Mouse (Mus musculus) ES-CJ7 (cell line): Measurements from ENCODE around the gene Cblc.

ENCODE experiments used
- DNase-seq: peaks from one replicate; pipeline ENCODE4 v3.0.0; 2011; ENCODE audit warnings: low read depth, low spot score

Gene Cblc

DNA sequence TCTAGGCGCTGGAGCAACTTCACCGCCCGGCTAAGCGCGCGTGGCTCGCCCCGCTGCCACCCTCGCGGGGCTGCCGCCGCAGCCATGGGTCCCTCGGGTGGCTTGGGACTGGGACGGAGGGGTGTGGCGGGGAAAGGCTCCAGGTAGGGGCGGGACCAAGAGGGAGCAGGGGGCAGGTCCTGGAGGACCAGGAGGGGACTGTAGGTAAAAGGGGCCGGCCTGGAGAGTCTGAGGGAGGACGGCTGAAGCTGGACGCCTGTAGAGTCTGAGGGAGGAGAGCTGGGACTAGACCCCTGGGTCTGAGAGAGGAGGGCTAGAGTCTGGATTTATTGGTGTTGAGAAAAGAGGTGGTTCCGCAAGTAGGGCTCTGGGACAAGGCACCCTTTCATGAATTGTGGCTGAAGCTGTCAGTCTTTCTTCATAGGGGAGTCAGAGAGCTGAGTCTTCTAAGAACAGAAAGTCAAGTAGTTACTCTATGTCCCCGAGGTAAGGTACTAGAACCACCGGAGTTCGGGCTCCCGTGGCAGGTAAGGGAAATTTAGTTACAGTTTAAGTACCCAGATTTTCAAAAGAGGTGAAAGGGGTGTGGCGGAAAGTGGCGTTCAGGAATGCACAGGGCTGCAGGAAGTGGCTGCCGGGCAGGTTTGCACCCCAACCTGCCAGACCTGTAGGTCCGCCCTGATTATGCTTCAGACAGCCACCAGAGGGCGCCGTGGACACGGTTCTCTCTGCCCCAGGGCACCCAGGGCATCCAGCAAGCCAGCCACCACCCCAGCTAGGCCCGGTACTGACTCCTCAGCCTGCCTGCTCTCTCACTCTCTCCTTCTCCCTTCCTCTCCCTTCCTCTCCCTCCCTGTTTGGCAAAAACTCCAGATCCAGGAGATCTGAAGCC is at the start of gene Cblc:
TSS of gene Cblc (minus strand) at position 113 of the 892 bp plus-strand sequence.
- DNase-seq: peak; percentile 91

DNA sequence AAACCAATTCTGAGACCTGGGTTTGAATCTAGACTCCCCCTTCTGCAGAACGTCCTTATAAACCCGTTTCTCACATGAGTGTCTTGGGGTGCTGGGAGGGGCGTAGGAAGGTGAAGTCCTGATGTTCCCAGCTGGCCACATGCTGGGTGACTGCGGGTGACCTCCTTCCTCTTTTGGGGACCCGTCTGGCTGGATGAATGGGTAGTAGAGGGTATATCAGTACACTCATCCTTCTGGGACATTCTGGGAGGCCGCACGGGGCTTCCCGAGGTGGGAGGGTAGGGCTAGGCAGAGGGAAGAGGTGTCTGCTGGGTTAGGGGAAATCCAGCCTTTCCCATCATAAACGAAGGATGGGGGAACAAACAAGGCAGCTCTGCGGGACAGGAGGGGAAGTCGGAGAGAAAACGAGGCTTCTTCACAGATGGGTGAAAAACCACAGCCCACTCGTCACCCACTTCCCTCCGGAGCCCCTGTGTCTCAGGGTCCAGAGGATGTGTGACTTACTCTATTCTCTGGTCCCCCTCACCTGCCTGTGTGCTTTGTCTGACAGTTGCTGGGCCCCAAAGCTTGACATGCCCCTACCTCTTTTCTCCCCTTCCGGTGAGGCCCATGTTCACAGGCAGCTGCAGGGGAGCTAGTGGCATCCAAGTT is 48.0 kb upstream of the Cblc start:
- DNase-seq: no peak

DNA sequence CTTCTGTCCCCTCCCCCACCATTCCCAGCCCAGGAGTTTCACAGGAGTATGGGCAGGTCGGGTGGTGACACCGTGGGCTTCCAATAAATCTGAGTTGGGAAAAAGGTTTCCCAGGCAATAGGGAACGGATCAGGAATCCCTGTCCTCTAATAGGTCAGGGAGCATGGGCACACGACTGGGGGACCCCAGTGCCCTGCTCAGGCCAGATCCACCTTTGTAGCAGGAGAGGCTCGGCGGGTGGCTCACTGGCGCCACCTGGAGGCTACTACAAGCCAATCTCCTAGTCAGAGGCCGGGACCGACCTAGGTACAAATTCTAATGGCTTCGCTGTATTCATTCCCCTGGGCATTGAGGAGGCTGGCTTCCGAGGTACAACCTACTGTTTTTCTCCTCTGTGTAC is 47.0 kb upstream of the Cblc start:
- DNase-seq: peak; percentile 65

DNA sequence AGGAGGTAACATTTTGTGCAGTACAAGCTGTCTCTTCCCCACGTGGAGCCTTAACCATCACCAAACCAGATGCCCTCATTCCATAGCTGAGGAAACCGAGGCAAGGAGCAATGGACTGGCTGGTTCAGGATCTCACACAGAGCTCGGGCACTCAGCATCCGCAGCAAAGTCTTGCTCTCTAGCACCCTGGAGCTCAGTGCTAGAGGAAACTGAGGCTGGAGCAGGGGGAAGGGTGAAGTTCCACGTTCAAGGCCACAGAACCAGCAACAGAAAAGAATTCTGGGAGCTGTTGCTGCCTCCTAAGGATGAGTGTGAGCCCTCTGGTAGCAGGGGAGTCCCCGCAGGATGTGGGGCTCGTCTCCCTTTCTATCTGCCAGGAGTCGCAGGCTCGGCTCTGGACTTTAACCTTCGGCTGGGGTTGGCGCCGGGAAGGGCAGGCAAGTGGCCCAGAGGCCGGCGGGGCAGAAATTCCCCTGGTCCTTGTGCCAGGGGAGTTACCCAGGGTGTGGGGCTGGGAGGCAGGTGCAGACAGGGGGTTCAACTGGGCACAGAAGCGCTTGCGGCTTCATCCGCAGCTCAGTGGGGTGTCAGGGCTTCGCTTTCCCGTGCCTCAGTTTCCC is 46.4 kb upstream of the Cblc start:
- DNase-seq: no peak

DNA sequence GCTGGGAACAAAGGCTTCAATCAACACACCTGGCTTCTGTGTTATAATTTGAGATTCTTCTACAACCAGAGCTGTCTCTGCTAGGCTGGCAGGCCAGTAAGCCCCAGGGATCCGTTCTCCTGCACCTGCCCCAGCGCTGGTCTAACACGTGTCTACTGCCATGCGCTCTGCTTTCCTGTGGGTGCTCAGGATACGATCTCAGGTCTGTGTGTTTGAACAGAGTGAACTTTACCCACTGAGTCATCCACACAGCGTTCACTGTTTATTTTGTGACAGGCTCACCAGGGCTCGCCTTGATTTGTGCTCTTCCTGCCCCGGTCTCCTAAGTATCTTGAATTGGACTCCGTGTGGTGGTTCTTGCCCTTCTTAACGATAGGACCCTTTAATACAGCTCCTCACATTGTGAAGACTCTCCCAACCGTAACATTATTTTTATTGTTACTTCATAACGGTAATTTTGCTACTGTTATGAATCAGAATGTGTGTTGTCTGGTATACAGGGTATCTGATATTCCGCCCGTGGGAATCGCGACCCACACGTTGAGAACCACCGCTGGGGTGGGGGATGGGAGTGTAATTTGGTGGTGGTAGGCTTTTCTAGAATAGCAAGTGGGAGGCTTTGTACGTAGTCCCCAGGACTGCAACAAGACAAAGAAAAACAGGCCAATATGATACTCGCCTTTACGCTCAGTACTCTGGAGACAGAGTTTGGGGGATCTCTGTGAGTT is 45.2 kb upstream of the Cblc start:
- DNase-seq: no peak

DNA sequence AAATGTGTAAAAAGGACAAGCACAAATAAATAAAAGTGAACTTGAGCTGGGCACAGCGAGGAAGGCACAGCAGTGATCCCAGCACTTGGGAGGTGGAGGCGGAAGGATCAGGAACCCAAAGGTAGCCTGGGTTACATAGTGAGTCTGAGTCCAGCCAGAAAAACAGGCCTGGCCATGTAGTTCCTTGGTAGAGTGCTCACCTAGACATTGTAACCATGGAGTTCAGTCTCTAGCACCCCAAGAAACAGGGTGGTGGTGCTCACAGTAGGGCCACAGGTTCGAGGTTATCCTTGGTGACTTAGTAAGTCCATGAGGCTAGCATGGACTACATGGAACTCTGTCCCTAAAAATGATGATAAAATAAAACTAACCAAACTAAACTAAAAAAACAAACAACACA is 44.3 kb upstream of the Cblc start:
- no peak for DNase-seq

DNA sequence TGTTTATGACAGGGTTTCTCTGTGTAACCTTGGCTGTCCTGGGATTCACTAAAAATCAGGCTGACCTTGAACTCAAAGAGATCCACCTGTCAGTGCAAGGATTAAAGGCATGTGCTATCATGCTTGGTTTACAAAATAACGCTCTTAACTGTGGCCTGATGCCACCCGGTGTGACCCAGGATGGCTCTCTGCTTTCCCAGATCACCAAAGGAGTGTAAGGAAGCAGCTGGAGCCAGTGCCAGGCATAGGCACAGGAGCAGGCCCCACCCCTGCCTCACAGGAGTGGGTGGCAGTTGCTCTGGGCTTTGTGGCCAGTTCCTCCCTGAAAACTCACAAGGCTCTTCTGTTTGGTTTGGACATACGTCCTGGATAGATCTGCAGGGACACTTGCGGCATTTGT is 43.8 kb upstream of the Cblc start:
- DNase-seq: no peak

DNA sequence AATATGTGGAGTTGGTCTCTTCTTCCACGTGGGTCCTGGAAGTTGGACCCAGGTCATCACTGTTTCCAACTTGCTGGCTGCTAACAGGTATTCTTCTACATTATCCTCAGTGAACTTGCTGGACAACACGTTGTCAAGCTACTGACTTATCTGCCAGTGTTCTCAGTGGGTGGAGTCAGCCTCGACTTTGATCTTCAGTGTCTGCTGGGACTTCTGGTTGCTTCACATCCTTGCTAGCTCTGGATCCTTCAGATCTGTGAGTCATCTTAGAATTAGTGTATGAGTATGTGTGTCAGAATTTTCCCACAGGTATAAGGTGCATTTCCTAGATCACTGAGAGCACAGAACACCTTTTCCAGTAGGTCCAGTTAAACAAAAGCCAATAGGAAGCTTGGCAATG is 40.2 kb upstream of the Cblc start:
- no peak for DNase-seq

DNA sequence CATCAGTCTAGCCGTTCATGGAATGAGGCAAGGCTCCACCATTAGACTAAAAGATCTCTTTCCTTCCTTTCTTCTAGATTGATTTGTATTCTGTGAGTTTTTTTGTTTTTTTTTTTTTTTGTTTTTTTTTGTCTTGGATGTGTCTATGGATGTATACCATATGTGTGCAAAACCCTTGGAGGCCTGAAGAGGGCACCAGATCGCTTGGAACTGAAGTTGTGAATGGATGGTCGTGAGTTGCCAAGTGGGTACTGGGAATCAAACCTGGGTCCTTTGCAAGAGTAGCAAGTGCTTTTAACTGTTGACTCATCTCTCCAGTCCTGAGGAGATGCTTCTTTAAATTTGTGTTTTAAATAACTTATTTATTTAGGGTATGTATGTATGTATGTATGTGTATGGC is 37.4 kb upstream of the Cblc start:
- peak; percentile 57 for DNase-seq

DNA sequence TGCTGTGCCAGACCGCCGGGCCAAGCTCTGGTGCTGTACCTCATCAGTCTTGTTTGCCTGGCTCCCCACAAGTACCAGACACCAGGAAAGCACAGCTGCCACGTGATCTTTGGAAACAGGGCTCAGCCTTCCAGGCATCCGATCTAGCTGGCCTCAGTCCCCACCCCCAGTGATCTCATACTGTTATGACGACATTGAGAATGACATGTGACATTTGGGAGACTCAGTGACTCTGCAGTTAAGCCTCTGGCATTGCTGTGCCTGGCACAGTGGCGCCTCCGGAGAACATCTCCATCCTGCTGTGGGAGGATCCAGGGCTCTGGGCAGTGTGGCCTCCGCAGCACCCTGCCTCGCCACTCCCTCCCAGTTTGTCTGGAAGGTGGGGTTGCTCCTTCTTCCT is 35.2 kb upstream of the Cblc start:
- DNase-seq: no peak

DNA sequence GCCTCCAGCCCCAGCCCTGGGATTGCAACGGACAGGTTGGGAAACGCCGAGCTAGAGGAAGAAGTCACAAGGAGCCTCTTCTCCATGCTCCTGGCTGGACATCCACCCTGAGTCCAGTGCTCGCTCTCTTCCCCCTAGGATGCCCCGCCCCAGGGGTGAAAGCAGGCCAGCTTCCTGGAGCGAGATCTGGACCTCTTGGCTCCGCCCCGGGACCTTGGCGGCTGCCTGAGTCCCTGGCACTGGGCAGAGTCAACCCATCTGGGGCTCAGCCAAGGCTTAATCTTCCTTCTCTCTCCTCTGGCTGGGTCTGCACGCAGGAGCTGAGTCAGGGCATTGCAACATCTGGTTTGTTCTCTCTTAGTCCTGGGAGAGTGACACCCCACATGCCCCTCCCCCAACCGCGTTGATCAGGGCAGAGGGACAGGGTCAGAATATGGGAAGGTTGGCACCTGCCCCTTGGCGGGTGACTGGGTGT is 34.1 kb upstream of the Cblc start:
- DNase-seq: no peak

DNA sequence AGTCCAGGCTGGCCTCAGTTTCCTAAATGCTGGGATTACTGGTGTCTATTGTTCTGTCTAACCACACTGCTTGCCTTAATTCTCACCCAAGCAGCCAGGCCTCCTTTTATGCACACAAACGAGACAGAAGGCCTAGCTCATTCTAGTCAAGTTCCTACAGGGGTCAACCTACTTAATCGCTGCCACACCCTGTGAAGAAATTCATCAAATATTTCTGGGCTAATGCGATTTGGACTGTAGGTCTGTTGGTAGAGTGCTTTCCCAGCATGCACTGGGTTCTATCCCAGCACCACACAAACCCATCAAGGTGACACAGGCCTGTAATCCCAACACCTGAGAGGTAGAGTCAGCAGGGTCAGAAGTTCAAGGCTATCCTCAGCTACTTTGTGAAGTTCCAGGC is 33.1 kb upstream of the Cblc start:
- peak; percentile 52 for DNase-seq

DNA sequence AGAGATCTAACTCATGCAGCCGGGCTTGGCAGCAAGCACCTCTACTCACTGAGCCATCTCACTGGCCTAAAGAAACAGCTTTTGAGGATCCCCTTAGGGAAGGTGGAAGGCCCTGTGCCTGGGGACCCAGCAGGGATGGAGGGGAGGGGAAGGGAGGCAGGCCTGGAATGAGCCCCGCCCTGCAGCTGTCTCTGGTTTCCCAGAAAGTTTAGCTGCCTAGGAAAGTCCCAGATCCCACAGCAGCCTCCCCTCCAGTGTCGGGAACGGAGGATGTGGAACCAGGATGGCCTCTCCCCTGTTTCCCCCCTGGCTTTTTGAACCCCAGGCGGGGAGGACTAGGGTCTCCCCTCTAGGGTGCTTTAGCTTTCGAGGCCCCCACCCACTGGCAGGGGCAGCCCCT is 30.1 kb upstream of the Cblc start:
- DNase-seq: peak; percentile 83

DNA sequence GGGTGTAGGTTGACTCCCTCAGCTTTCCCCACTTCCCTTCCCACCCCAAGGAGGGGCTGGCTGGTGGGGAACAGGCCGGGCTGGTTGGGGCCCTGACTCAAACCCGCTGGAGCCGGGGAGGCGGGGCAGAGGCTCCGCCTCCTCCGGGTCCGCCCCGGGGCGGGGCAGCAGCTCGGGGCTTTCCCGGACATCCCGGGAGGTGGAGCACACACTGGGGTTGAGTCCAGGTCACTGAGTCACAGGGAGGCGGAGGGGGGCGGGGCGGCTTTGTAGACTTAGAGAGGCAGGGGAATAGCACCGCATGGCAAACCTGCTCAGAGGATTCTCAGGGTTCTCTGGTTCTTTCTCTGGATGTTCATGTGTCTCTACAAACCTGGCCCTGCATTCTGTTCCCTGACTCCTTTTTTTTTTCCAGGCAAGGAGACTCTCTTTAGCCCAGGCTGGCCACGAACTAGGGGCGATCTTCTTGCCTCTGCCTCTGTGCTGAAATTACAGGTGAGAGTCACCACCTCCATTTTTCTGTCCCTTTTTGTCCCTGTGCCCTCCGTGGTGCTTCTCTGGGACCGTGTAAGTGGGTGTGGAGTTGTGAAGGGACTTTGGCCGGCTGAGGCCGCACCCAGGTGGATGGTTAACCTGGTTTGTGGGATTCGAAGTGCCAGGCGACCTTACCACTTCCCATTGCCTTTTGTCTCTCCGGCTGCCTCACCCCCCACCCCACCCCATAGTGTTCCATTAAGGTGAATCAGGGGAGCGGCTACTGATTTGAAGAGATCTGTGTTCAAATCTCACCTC is 27.8 kb upstream of the Cblc start:
- peak; percentile 96 for DNase-seq

DNA sequence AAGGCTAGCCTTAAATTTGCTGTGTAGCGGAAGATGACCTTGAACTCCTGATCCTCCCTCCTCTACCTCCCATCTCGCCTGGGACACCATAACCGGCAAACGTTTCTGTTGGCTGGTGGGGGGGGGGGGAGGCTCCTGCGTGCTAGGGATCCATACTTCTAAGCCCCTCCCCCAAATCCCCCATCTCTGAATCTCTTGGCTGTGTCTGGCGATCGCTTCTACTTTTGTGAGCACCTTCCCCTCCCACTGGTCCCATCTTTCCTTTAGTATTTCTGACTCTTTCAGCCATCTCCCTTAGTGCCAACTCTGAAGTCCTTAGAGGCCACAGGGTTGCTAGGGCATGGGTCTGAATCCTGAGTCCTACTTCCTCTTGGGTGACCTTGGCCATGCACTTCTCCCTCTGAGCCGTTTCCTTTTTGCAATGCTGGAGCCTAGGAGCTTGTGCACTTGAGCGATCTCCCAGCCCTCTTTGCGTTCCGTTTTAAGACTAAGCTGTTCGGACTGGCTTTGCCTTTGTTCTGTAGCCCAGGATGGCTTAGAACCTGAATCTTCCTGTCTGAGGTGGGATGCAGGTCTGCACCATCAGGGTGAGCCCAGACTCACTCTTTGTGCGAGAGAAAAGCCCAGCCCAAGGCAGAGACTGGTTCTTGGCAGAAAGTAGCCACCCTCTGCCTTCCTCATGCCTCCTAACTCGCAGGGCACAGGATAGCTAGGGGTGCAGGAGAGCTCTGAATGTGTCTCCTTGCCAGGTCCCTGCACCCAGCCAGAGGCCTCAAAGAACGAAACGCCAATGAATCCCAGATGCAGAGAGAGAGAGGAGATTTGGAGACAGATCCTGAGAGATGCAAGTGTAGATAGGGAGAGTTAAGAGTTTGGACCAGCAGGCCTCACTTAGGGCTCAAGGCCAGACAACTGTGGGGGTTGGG is 26.9 kb upstream of the Cblc start:
- DNase-seq: peak; percentile 91

DNA sequence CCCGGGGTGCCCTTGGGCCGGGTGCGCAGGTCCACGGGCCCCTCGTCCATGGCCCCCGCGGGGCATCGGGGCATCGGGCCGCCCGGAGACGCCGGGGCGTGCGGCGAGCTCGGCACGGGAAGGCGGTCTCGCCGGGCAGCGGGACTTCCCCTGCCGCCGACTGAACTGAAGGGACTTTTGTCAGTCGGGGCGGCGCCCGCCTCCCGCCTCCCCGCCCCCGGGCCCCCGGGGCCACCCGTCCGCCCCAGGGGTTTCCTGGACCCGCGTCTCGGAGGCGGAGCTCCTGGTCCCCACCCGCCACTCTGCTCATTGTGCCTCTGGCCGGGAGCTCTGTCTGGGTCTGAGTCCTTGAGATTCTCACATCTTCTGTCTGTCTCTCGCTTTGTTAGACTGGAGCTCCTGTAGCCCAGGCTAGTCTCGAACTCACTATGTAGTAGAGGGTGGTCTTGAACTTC is 26.0 kb upstream of the Cblc start, which contains the start of gene Bcl3:
TSS of gene Bcl3 (minus strand) at position 167 of the 455 bp plus-strand sequence.
- peak; percentile 72 for DNase-seq

DNA sequence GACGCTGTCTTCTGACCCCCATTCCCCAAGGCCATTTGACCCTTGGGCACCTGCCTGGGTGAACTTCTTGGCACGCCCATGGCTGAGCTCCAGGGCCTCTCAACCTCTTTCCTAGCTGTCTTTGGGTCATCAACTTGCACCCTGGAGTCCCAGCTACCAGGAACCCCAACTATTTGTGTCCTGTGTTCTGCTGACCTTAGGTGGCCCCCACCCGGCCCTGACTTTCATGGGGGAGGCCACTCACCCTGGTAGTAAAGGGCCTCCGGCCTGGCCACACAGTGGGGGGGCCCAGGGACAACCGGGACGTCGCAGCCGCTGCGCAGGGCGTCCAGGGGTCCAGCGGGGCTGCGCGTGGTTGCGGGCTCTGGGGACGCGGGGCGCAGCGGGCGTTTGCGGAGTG is 25.6 kb upstream of the Cblc start:
- DNase-seq: no peak

DNA sequence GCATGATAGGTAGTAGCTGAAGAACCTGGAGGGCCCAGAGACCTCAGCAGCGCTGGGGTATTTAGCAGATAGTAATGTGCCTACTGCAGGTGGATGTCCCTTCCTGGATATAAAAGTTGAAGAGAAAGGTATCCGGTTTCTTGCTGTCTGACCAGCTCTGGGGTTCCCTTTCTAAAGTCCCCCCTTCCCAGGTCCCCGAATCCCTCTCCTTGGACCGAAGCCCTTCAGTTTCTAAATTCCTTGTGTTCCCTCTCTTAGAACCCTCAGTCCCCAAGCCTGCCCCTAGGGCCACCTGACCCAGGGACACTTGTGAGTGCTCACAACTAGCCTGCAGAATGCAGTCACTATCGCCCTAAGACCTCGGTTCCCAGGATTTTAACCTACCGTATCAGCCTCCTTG is 25.0 kb upstream of the Cblc start:
- DNase-seq: no peak

DNA sequence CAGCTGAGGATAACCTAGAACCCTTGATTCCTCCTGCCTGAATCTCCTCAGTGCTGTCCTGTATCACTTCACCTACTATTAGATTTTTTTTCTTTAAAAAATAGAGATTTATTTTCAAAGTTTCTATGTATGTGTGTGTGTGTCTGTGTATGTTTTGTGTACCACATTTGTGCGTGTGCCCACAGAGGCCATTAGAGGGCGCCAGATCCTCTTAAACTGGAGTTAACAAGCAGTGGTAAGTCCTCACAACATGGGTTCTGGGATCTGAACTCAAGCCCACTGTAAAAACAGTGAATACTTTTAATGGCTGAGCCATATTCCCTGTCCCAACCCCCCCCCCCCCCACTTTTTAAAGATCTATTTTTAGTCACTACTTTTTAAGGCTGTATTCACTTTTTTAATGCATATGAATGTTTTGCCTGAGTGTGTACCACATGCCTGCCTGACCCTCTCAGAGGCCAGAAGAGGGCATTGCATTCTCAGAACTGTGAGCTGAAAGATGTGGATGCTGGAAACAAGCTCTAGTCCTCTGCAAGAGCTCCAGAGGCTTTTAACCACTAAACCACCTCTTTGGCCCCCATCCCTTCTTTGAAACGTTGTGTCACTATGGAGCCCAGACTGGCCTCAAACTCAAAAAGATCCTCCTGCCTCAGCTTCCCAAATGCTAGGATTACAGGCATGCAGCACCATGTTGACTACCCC is 23.9 kb upstream of the Cblc start:
- no peak for DNase-seq
